ENCODE assay signal across 15 mouse cellular contexts in genomic region chr4:81005507-81006328, GRCm38 (mm10).
A peak's percentile ranks its signal among the peaks of the same experiment; 100 is the strongest.
DNase-seq lines count a peak whose midpoint lies in the region; ATAC-seq lines count a peak whose summit lies in the region.
"Had no signal": no experiment of that assay in that cellular context is flagged by ENCODE, and none has a peak within 500 bp of the region (broad histone marks: within the 10 kb centered on the region; RNA-seq: fewer than 3 reads in every experiment).

No protein-coding gene starts in this region.

- peak; percentile 64 for ATAC-seq in frontal cortex, adult (ENCODE audit: low TSS enrichment)
- ATAC-seq: activated CD4-positive, CD25-positive, alpha-beta regulatory T cell, adult 4 months; hindbrain, embryonic 16.5 days; Patski had no signal

- DNase-seq in frontal cortex, postnatal 36 days (ENCODE audit: low spot score in 2 of 2), result no peak
- peak; percentile 4 for DNase-seq in layer of hippocampus, adult 11-12 months (ENCODE audit: low spot score)
- no peak for DNase-seq in layer of hippocampus, postnatal 25 days (ENCODE audit: extremely low spot score in 1 of 2, low spot score in 1 of 2)
- peak; percentile 21 for DNase-seq in brain, adult 2 months (ENCODE audit: low read depth, low spot score)
- DNase-seq in embryo, embryonic 11 days, result peak; percentile 14
- no peak for DNase-seq in lung, postnatal 25 days (ENCODE audit: low spot score)
- DNase-seq: cerebellum, adult 9-11 months; heart, postnatal 36 days; kidney, postnatal 14 days; right cerebral cortex, postnatal 25 days; thymus, postnatal 14 days had no signal

Comparison
In these comparisons a context has a peak if more than half of its experiments do, and no peak if none do; other contexts are left out.
1. DNase-seq: peak in layer of hippocampus, adult 11-12 months (single experiment), brain, adult 2 months (single experiment) and embryo, embryonic 11 days (single experiment); none in frontal cortex, postnatal 36 days (0 of 2), layer of hippocampus, postnatal 25 days (0 of 2) and lung, postnatal 25 days (single experiment).